Mouse (Mus musculus) liver, embryonic 13.5 days (tissue): ENCODE results near the gene Crtc3. TPM values are rescaled to one million over a fixed set of nuclear protein-coding genes. Genes with fewer than 3 reads are reported as not detected.

ENCODE experiments used
- ATAC-seq: fragments of 200-750 bp; cut with Nextera tagmentation; 2 replicates; pipeline ENCODE4 v1.8.0; 2017; ENCODE audit warnings: low read depth, mild to moderate bottlenecking, moderate number of reproducible peaks, moderate library complexity
- DNase-seq: peaks from one replicate; pipeline ENCODE4 v3.0.0; 2022
- H3K27ac ChIP-seq: fragments of 300-500 bp; sonication (generic); 2 replicates; pipeline ENCODE4 v1.5.1; 2015; ENCODE audit warnings: moderate library complexity, mild to moderate bottlenecking, inconsistent platforms
- H3K27me3 ChIP-seq: fragments of 300-500 bp; sonication (generic); 2 replicates; pipeline ENCODE4 v1.6.1; 2015; ENCODE audit warnings: mild to moderate bottlenecking, inconsistent platforms
- H3K36me3 ChIP-seq: fragments of 300-500 bp; sonication (generic); 2 replicates; pipeline ENCODE4 v1.6.1; 2015; ENCODE audit warnings: mild to moderate bottlenecking, inconsistent platforms
- H3K4me1 ChIP-seq: fragments of 300-500 bp; sonication (generic); replicated peaks from 2 replicates; pipeline ENCODE4 v1.6.1; 2015; ENCODE audit warnings: inconsistent platforms
- H3K4me2 ChIP-seq: fragments of 300-500 bp; sonication (generic); 2 replicates; pipeline ENCODE4 v1.6.1; 2015; ENCODE audit warnings: inconsistent platforms, mild to moderate bottlenecking, moderate library complexity
- H3K4me3 ChIP-seq: fragments of 300-500 bp; sonication (generic); replicated peaks from 2 replicates; pipeline ENCODE4 v1.5.1; 2015; ENCODE audit warnings: mild to moderate bottlenecking, inconsistent platforms
- H3K9ac ChIP-seq: fragments of 300-500 bp; sonication (generic); 2 replicates; pipeline ENCODE4 v1.6.1; 2015; ENCODE audit warnings: mild to moderate bottlenecking, inconsistent platforms
- H3K9me3 ChIP-seq: fragments of 300-500 bp; sonication (generic); replicated peaks from 2 replicates; pipeline ENCODE4 v1.6.1; 2016; ENCODE audit warnings: inconsistent platforms
- WGBS: fragments of 180-500 bp; shearing (Covaris S2); methylation state at CpG from one replicate; pipeline ENCODE4 v1.1.7; 2015; ENCODE audit not compliant: insufficient replicate concordance; 5-methylcytosine and 5-hydroxymethylcytosine counted together
- polyA plus RNA-seq: library from polyadenylated mRNA; unstranded; fragments of >200 nt; fragmentation: Nextera tagmentation; extraction: Ambion mirVana; gene quantifications from 2 replicates; pipeline ENCODE4 v1.2.1, GENCODE M21; 2015

The Crtc3 gene
- polyA plus RNA-seq, 1 experiment from 2014 or later: 5.5 TPM

- Histone ChIP-seq H3K27ac (no peak overlapping the region), H3K4me1 (peaks cover 38% of the 10 kb centered on the region), H3K4me2 (no peak overlapping the region), H3K9me3 (no peaks in the 10 kb centered on the region), H3K9ac (no peak overlapping the region), H3K27me3 (no peaks in the 10 kb centered on the region), H3K4me3 (no peak overlapping the region), H3K36me3 (no peaks in the 10 kb centered on the region)
- 66% methylated on average over 5 of the region's 5 CpGs for WGBS
- ATAC-seq (no peak), DNase-seq (no peak)
These were observed 61.7 kb downstream of the Crtc3 start for GRCm38 (mm10) chr7:80626943-80627342.

- ATAC-seq: no peak
These were observed 62.8 kb downstream of the Crtc3 start for GRCm38 (mm10) chr7:80625841-80626240.

GRCm38 (mm10) chr7:80623276-80623675, 65.4 kb downstream of the Crtc3 start:
- Histone ChIP-seq H3K9ac (no peak overlapping the region), H3K4me2 (no peak overlapping the region), H3K36me3 (no peaks in the 10 kb centered on the region), H3K27me3 (no peaks in the 10 kb centered on the region), H3K9me3 (no peaks in the 10 kb centered on the region), H3K4me3 (no peak overlapping the region), H3K27ac (no peak overlapping the region), H3K4me1 (peaks cover 8% of the 10 kb centered on the region)
- WGBS: 84% methylated on average over 5 of the region's 5 CpGs
- ATAC-seq (no peak), DNase-seq (no peak)

More at GRCm38 (mm10) chr7:80625841-80626240, 62.8 kb downstream of the Crtc3 start:
- Histone ChIP-seq H3K4me1 (peaks cover 27% of the 10 kb centered on the region), H3K9ac (no peak overlapping the region), H3K27ac (no peak overlapping the region), H3K36me3 (no peaks in the 10 kb centered on the region), H3K4me2 (no peak overlapping the region), H3K4me3 (no peak overlapping the region), H3K27me3 (no peaks in the 10 kb centered on the region), H3K9me3 (no peaks in the 10 kb centered on the region)
- WGBS: 83% methylated on average over 7 of the region's 7 CpGs
- no peak for DNase-seq

GRCm38 (mm10) chr7:80616096-80616495, 72.6 kb downstream of the Crtc3 start:
- Histone ChIP-seq H3K9ac (no peak overlapping the region), H3K27me3 (no peaks in the 10 kb centered on the region), H3K4me1 (no peaks in the 10 kb centered on the region), H3K27ac (no peak overlapping the region), H3K36me3 (0 out of 2 replicates have a peak, but pooled peaks cover 7% of the 10 kb centered on the region), H3K4me3 (no peak overlapping the region), H3K4me2 (no peak overlapping the region), H3K9me3 (no peaks in the 10 kb centered on the region)
- DNase-seq (no peak), ATAC-seq (no peak)
- WGBS: 52% methylated on average over 9 of the region's 9 CpGs

GRCm38 (mm10) chr7:80614042-80614441, 74.6 kb downstream of the Crtc3 start:
- Histone ChIP-seq H3K9ac (no peak overlapping the region), H3K4me1 (no peaks in the 10 kb centered on the region), H3K4me2 (no peak overlapping the region), H3K27ac (no peak overlapping the region), H3K4me3 (no peak overlapping the region), H3K9me3 (no peaks in the 10 kb centered on the region), H3K36me3 (0 out of 2 replicates have a peak, but pooled peaks cover 7% of the 10 kb centered on the region), H3K27me3 (no peaks in the 10 kb centered on the region)
- ATAC-seq (no peak), DNase-seq (no peak)
- WGBS: 68% methylated on average over 3 of the region's 3 CpGs

GRCm38 (mm10) chr7:80612191-80612787, 76.4 kb downstream of the Crtc3 start:
- no peak overlapping the region for H3K9ac ChIP-seq
- 0 out of 2 replicates have a peak, but pooled peaks cover 7% of the 10 kb centered on the region for H3K36me3 ChIP-seq
- no peaks in the 10 kb centered on the region for H3K27me3 ChIP-seq
- no peak overlapping the region for H3K4me3 ChIP-seq
- H3K4me1 ChIP-seq: no peaks in the 10 kb centered on the region
- H3K9me3 ChIP-seq: no peaks in the 10 kb centered on the region
- DNase-seq (no peak), ATAC-seq (no peak)
- WGBS: 70% methylated on average over 11 of the region's 11 CpGs
- H3K27ac ChIP-seq: no peak overlapping the region
- no peak overlapping the region for H3K4me2 ChIP-seq

GRCm38 (mm10) chr7:80611646-80612045, 77.0 kb downstream of the Crtc3 start:
- H3K4me2 ChIP-seq: no peak overlapping the region
- no peak overlapping the region for H3K4me3 ChIP-seq
- H3K36me3 ChIP-seq: 0 out of 2 replicates have a peak, but pooled peaks cover 7% of the 10 kb centered on the region
- H3K9me3 ChIP-seq: no peaks in the 10 kb centered on the region
- 80% methylated on average over 7 of the region's 7 CpGs for WGBS
- H3K27ac ChIP-seq: no peak overlapping the region
- no peaks in the 10 kb centered on the region for H3K4me1 ChIP-seq
- H3K27me3 ChIP-seq: no peaks in the 10 kb centered on the region
- DNase-seq (no peak), ATAC-seq (no peak)
- no peak overlapping the region for H3K9ac ChIP-seq

- H3K9me3 ChIP-seq: no peaks in the 10 kb centered on the region
- no peak overlapping the region for H3K4me2 ChIP-seq
- 0 out of 2 replicates have a peak, but pooled peaks cover 2% of the 10 kb centered on the region for H3K4me1 ChIP-seq
- no peak overlapping the region for H3K9ac ChIP-seq
- H3K36me3 ChIP-seq: peaks cover 10% of the 10 kb centered on the region; the same call in 1 of the 2 replicates
- no peak overlapping the region for H3K4me3 ChIP-seq
- WGBS: 67% methylated on average over 2 of the region's 2 CpGs
- DNase-seq: no peak
- no peaks in the 10 kb centered on the region for H3K27me3 ChIP-seq
- no peak overlapping the region for H3K27ac ChIP-seq
- ATAC-seq: no peak
These were observed 81.2 kb downstream of the Crtc3 start for GRCm38 (mm10) chr7:80607503-80607902.

GRCm38 (mm10) chr7:80606435-80606834, 82.2 kb downstream of the Crtc3 start:
- Histone ChIP-seq H3K36me3 (peaks cover 10% of the 10 kb centered on the region; the same call in 1 of the 2 replicates), H3K4me1 (0 out of 2 replicates have a peak, but pooled peaks cover 2% of the 10 kb centered on the region), H3K27me3 (no peaks in the 10 kb centered on the region), H3K9ac (no peak overlapping the region), H3K27ac (no peak overlapping the region), H3K4me2 (no peak overlapping the region), H3K9me3 (no peaks in the 10 kb centered on the region), H3K4me3 (no peak overlapping the region)
- DNase-seq (no peak), ATAC-seq (no peak)
- WGBS: 71% methylated on average over 4 of the region's 4 CpGs

GRCm38 (mm10) chr7:80605557-80605930, 83.1 kb downstream of the Crtc3 start:
- Histone ChIP-seq H3K4me3 (no peak overlapping the region), H3K27me3 (no peaks in the 10 kb centered on the region)

GRCm38 (mm10) chr7:80604908-80605556, 83.6 kb downstream of the Crtc3 start:
- no peak overlapping the region for H3K4me2 ChIP-seq
- no peaks in the 10 kb centered on the region for H3K9me3 ChIP-seq
- peaks cover 13% of the 10 kb centered on the region; the same call in 1 of the 2 replicates for H3K36me3 ChIP-seq
- 0 out of 2 replicates have a peak, but pooled peaks cover 2% of the 10 kb centered on the region for H3K4me1 ChIP-seq
- no peak overlapping the region for H3K9ac ChIP-seq
- 65% methylated on average over 11 of the region's 11 CpGs for WGBS
- ATAC-seq (no peak), DNase-seq (no peak)
- no peaks in the 10 kb centered on the region for H3K27me3 ChIP-seq
- H3K27ac ChIP-seq: no peak overlapping the region
- no peak overlapping the region for H3K4me3 ChIP-seq

More at GRCm38 (mm10) chr7:80605557-80605930, 83.1 kb downstream of the Crtc3 start:
- Histone ChIP-seq H3K4me2 (no peak overlapping the region), H3K9ac (no peak overlapping the region), H3K9me3 (no peaks in the 10 kb centered on the region), H3K27ac (no peak overlapping the region), H3K4me1 (0 out of 2 replicates have a peak, but pooled peaks cover 2% of the 10 kb centered on the region), H3K36me3 (peaks cover 10% of the 10 kb centered on the region; the same call in 1 of the 2 replicates)
- 64% methylated on average over 10 of the region's 10 CpGs for WGBS
- DNase-seq (no peak), ATAC-seq (no peak)
